Mouse (Mus musculus): ENCODE measurements around the gene Mapkbp1.

Gene Mapkbp1

GRCm38 (mm10) chr2:120049632-120050274 lies 77.3 kb downstream of the Mapkbp1 start:
- intact Hi-C loops (cut with DNase I) = no loop called here

GRCm38 (mm10) chr2:120051405-120051804 lies 78.9 kb downstream of the Mapkbp1 start:
- intact Hi-C loops (cut with DNase I) = no loop called here

- intact Hi-C loops (cut with DNase I) = no loop called here
Observed at GRCm38 (mm10) chr2:120054771-120055552, 82.5 kb downstream of the Mapkbp1 start.

- intact Hi-C loops (cut with DNase I) = no loop called here
Observed at GRCm38 (mm10) chr2:120055923-120056322, 83.4 kb downstream of the Mapkbp1 start.

GRCm38 (mm10) chr2:120058818-120059217 lies 86.3 kb downstream of the Mapkbp1 start:
- intact Hi-C loops (cut with DNase I) = no loop called here

- intact Hi-C loops (cut with DNase I) = no loop called here
Observed at GRCm38 (mm10) chr2:120059466-120059865, 87.0 kb downstream of the Mapkbp1 start.

- intact Hi-C loops (cut with DNase I) = no loop called here
Observed at GRCm38 (mm10) chr2:120060190-120060589, 87.7 kb downstream of the Mapkbp1 start.

- intact Hi-C loops (cut with DNase I) = no loop called here
Observed at GRCm38 (mm10) chr2:120060651-120061050, 88.2 kb downstream of the Mapkbp1 start.

- intact Hi-C loops (cut with DNase I) = no loop called here
Observed at GRCm38 (mm10) chr2:120062248-120062647, 89.7 kb downstream of the Mapkbp1 start.

- intact Hi-C loops (cut with DNase I) = no loop called here
Observed at GRCm38 (mm10) chr2:120064639-120065038, 92.1 kb downstream of the Mapkbp1 start.

- intact Hi-C loops (cut with DNase I) = no loop called here
Observed at GRCm38 (mm10) chr2:120065243-120065642, 92.7 kb downstream of the Mapkbp1 start.

- intact Hi-C loops (cut with DNase I) = no loop called here
Observed at GRCm38 (mm10) chr2:120066224-120066623, 93.7 kb downstream of the Mapkbp1 start.

GRCm38 (mm10) chr2:120068555-120069465 lies 96.3 kb downstream of the Mapkbp1 start:
- intact Hi-C loops (cut with DNase I) = no loop called here

- intact Hi-C loops (cut with DNase I) = no loop called here
Observed at GRCm38 (mm10) chr2:120069466-120069990, 97.0 kb downstream of the Mapkbp1 start.

- intact Hi-C loops (cut with DNase I) = loop anchor here (10.0 kb wide), 1 partner anchor 99 kb away; the partner anchor contains the start of gene Mapkbp1
Observed at GRCm38 (mm10) chr2:120074096-120074495, 101.6 kb downstream of the Mapkbp1 start.

GRCm38 (mm10) chr2:120076076-120076705 lies 103.7 kb downstream of the Mapkbp1 start:
- intact Hi-C loops (cut with DNase I) = loop anchor here (10.0 kb wide), 1 partner anchor 101 kb away; the partner anchor contains the start of gene Mapkbp1

Small RNA genes lying within 50 kb of the gene (microRNA-seq; reads per million reads assigned to microRNA genes)
- 0.23 to 0.25 reads per million in 2 experiments for gene Mir7665
